In genomic region chr11:101772449-101772848, GRCm38 (mm10) we compare ENCODE assay signal across 9 mouse cellular contexts. TPM values are rescaled to one million over a fixed set of nuclear protein-coding genes. Genes with fewer than 3 reads are reported as not detected.
DNase-seq lines count a peak whose midpoint lies in the region; ATAC-seq and TF ChIP-seq lines count a peak whose summit lies in the region.
"Had no signal": no experiment of that assay in that cellular context is flagged by ENCODE, and none has a peak within 500 bp of the region (broad histone marks: within the 10 kb centered on the region; RNA-seq: fewer than 3 reads in every experiment).

No protein-coding gene starts in this region.

- H3K4me3 ChIP-seq in embryonic fibroblast, embryonic 13.5 days (ENCODE audit: insufficient read depth, low read length), result 0 out of 2 replicates have a peak overlapping the region, but pooled peaks have one; percentile 11
- H3K4me3 ChIP-seq in hindbrain, embryonic 10.5 days, result peak overlapping the region; percentile 28
- peak overlapping the region; percentile 29 for H3K4me3 ChIP-seq in limb, embryonic 12.5 days (replicated peaks)
- H3K4me3 ChIP-seq in midbrain, embryonic 14.5 days (replicated peaks; ENCODE audit: low read depth, low read length), result peak overlapping the region; percentile 10; the same call in 1 of the 2 replicates

- no peak overlapping the region for H3K9ac ChIP-seq in limb, embryonic 12.5 days (replicated peaks)
- H3K9ac ChIP-seq in midbrain, embryonic 14.5 days (replicated peaks; ENCODE audit: low read length), result 0 out of 2 replicates have a peak overlapping the region, but pooled peaks have one; percentile 31

- peak; percentile 94 for DNase-seq in heart, adult 11 months
- DNase-seq in heart, postnatal 25 days (ENCODE audit: low spot score), result no peak
- DNase-seq in hindbrain, embryonic 10.5 days (ENCODE audit: low spot score), result peak; percentile 88
- DNase-seq in midbrain, embryonic 14.5 days, result peak; percentile 77
- DNase-seq in layer of hippocampus, adult 8-10 months (ENCODE audit: low spot score in 2 of 2), result no peak
- no peak for DNase-seq in spleen, postnatal 4 days (ENCODE audit: low spot score in 2 of 2)

- H3K4me2 ChIP-seq in limb, embryonic 12.5 days, result peak overlapping the region; percentile 57
- H3K4me2 ChIP-seq in midbrain, embryonic 14.5 days (ENCODE audit: low read length), result peak overlapping the region; percentile 45

- 0 out of 2 replicates have a peak, but pooled peaks have one; percentile 12 for TF ChIP-seq POLR2A in embryonic fibroblast, embryonic 13.5 days (IDR thresholded peaks at IDR 0.05; ENCODE audit: low read depth, low read length)

- peaks cover 34% of the 10 kb centered on the region for H3K36me3 ChIP-seq in hindbrain, embryonic 10.5 days
- peaks cover 33% of the 10 kb centered on the region for H3K36me3 ChIP-seq in limb, embryonic 12.5 days
- H3K36me3 ChIP-seq in midbrain, embryonic 14.5 days (ENCODE audit: control insufficient read depth, insufficient read depth, low read length), result peaks cover 16% of the 10 kb centered on the region

- H3K27me3 ChIP-seq in hindbrain, embryonic 10.5 days (ENCODE audit: insufficient read depth, poor library complexity, severe bottlenecking), result peaks cover 86% of the 10 kb centered on the region
- H3K27me3 ChIP-seq in limb, embryonic 12.5 days, result peaks cover 8% of the 10 kb centered on the region; the same call in 1 of the 2 replicates
- H3K27me3 ChIP-seq in midbrain, embryonic 14.5 days (ENCODE audit: control insufficient read depth, insufficient read depth, low read length), result peaks cover 7% of the 10 kb centered on the region

- no peak for TF ChIP-seq CTCF in embryonic fibroblast, embryonic 13.5 days (IDR thresholded peaks at IDR 0.05; ENCODE audit: borderline replicate concordance, insufficient read depth, low read length)

- intact Hi-C loops in heart, postnatal 25 days (cut with DNase I), result no loop called here

- WGBS in hindbrain, embryonic 10.5 days, result under 1% methylated on average over 16 of the region's 16 CpGs
- under 1% methylated on average over 16 of the region's 16 CpGs for WGBS in limb, embryonic 12.5 days
- WGBS in midbrain, embryonic 14.5 days, result under 1% methylated on average over 16 of the region's 16 CpGs

- no peaks in the 10 kb centered on the region for H3K9me3 ChIP-seq in hindbrain, embryonic 10.5 days
- H3K9me3 ChIP-seq in limb, embryonic 12.5 days, result no peaks in the 10 kb centered on the region
- no peaks in the 10 kb centered on the region for H3K9me3 ChIP-seq in midbrain, embryonic 14.5 days (ENCODE audit: control insufficient read depth, low read length)

- ATAC-seq in limb, embryonic 12.5 days (ENCODE audit: insufficient number of reproducible peaks, insufficient read depth, low FRiP score, low TSS enrichment, low read depth), result peak; percentile 88
- peak; percentile 8; the same call in 1 of the 2 replicates for ATAC-seq in midbrain, embryonic 14.5 days (ENCODE audit: low FRiP score, low TSS enrichment)

- no peak overlapping the region for H3K27ac ChIP-seq in embryonic fibroblast, embryonic 13.5 days (ENCODE audit: insufficient read depth, low read length)
- 0 out of 2 replicates have a peak overlapping the region, but pooled peaks have one; percentile 19 for H3K27ac ChIP-seq in hindbrain, embryonic 10.5 days
- H3K27ac ChIP-seq in limb, embryonic 12.5 days, result peak overlapping the region; percentile 26; the same call in 1 of the 2 replicates
- no peak overlapping the region for H3K27ac ChIP-seq in midbrain, embryonic 14.5 days (replicated peaks; ENCODE audit: low read depth, low read length)

- H3K4me1 ChIP-seq in embryonic fibroblast, embryonic 13.5 days (ENCODE audit: control insufficient read depth, insufficient read depth, low read length), result peaks cover 19% of the 10 kb centered on the region
- H3K4me1 ChIP-seq in hindbrain, embryonic 10.5 days (replicated peaks), result peaks cover 36% of the 10 kb centered on the region
- peaks cover 14% of the 10 kb centered on the region for H3K4me1 ChIP-seq in limb, embryonic 12.5 days (replicated peaks)
- H3K4me1 ChIP-seq in midbrain, embryonic 14.5 days (ENCODE audit: control insufficient read depth, insufficient read depth, low read length), result peaks cover 8% of the 10 kb centered on the region

RNA-seq across cellular contexts. Expression of gene Etv4, which starts 12.7 kb away (rescaled TPM):
- under 1 TPM; 0.26 to 0.53 TPM for total RNA-seq in heart, postnatal 25 days (2021)
- 17.3 and 43.6 TPM in 2 replicates for polyA plus RNA-seq in embryonic fibroblast, embryonic 13.5 days (2011; ENCODE audit: insufficient read length, low read depth, missing spikeins)
- polyA plus RNA-seq in hindbrain, embryonic 10.5 days (2016; fragmentation: Nextera tagmentation; extraction: Ambion mirVana), result 7.6 and 8.8 TPM in 2 replicates
- 22.9 and 26.2 TPM in 2 replicates for polyA plus RNA-seq in limb, embryonic 12.5 days (2016; fragmentation: Nextera tagmentation; extraction: Ambion mirVana)
- polyA plus RNA-seq in midbrain, embryonic 14.5 days (2014; fragmentation: Nextera tagmentation; extraction: Ambion mirVana), result 4.0 and 6.9 TPM in 2 replicates
- total RNA-seq in layer of hippocampus, adult 8-10 months (2022), result 10 to 100 TPM in 3 of 4 experiments, 1 to 10 TPM in 1; 9.8 to 17.3 (median 12.6) TPM
- total RNA-seq: hematopoietic stem cell, adult 5-6 weeks had no signal

RNA-seq across cellular contexts. Expression of gene Dhx8, which starts 39.7 kb away (rescaled TPM):
- 10 to 100 TPM; 14.2 to 16.4 TPM for total RNA-seq in heart, postnatal 25 days (2021)
- polyA plus RNA-seq in embryonic fibroblast, embryonic 13.5 days (2011; ENCODE audit: insufficient read length, low read depth, missing spikeins), result 27.1 and 29.4 TPM in 2 replicates
- 37.1 and 42.2 TPM in 2 replicates for polyA plus RNA-seq in hindbrain, embryonic 10.5 days (2016; fragmentation: Nextera tagmentation; extraction: Ambion mirVana)
- 53.8 and 53.9 TPM in 2 replicates for polyA plus RNA-seq in limb, embryonic 12.5 days (2016; fragmentation: Nextera tagmentation; extraction: Ambion mirVana)
- 29.2 and 35.4 TPM in 2 replicates for polyA plus RNA-seq in midbrain, embryonic 14.5 days (2014; fragmentation: Nextera tagmentation; extraction: Ambion mirVana)
- 10 to 100 TPM; 31.2 to 38.3 (median 35.3) TPM for total RNA-seq in layer of hippocampus, adult 8-10 months (2022)

Comparison
In these comparisons a context has a peak if more than half of its experiments do, and no peak if none do; other contexts are left out.
1. DNase-seq: peak in heart, adult 11 months (single experiment), hindbrain, embryonic 10.5 days (single experiment) and midbrain, embryonic 14.5 days (single experiment); none in heart, postnatal 25 days (single experiment), layer of hippocampus, adult 8-10 months (0 of 2) and spleen, postnatal 4 days (0 of 2).
2. H3K27ac ChIP-seq: peak in hindbrain, embryonic 10.5 days (single experiment) and limb, embryonic 12.5 days (single experiment); none in embryonic fibroblast, embryonic 13.5 days (single experiment) and midbrain, embryonic 14.5 days (single experiment).
3. Peak in every context shown above with its lines, with median percentiles within 50 percentile points of each other: H3K4me3 ChIP-seq.